In genomic region chr4:154934800-154935199, GRCm38 (mm10) we compare ENCODE assay signal across 20 mouse cellular contexts. TPM values are rescaled to one million over a fixed set of nuclear protein-coding genes. Genes with fewer than 3 reads are reported as not detected.
DNase-seq lines count a peak whose midpoint lies in the region; ATAC-seq and TF ChIP-seq lines count a peak whose summit lies in the region.
"Had no signal": no experiment of that assay in that cellular context is flagged by ENCODE, and none has a peak within 500 bp of the region (broad histone marks: within the 10 kb centered on the region; RNA-seq: fewer than 3 reads in every experiment).

No protein-coding gene starts in this region.

- DNase-seq in liver, embryonic 11.5 days (ENCODE audit: low spot score), result no peak
- peak; percentile 21 for DNase-seq in naive thymus-derived CD4-positive, alpha-beta T cell, adult 2 months (ENCODE audit: low read depth)
- no peak for DNase-seq in gastrocnemius, adult 8-10 months (ENCODE audit: low spot score in 2 of 2)
- DNase-seq in midbrain, postnatal 0 days (ENCODE audit: low spot score), result no peak
- DNase-seq: adrenal gland, postnatal 10 days; B cell, adult 2 months; cerebellum, adult 2 months; cerebellum, postnatal 10 days; gastrocnemius, postnatal 10 days; heart, postnatal 36 days had no signal

- ATAC-seq in liver, embryonic 16.5 days (ENCODE audit: low read depth), result 0 out of 2 replicates have a peak, but pooled peaks have one; percentile 14
- no peak for ATAC-seq in liver, embryonic 11.5 days (replicated peaks; ENCODE audit: low FRiP score)
- no peak for ATAC-seq in midbrain, postnatal 0 days (ENCODE audit: low FRiP score)
- ATAC-seq: CD4-positive, CD25-positive, alpha-beta regulatory T cell, adult 4 months; forebrain, embryonic 15.5 days had no signal

- 83% methylated on average over 2 of the region's 2 CpGs for WGBS in liver, embryonic 16.5 days (ENCODE audit: insufficient replicate concordance)
- WGBS in liver, embryonic 11.5 days, result 76% methylated on average over 2 of the region's 2 CpGs
- 49% methylated on average over 2 of the region's 2 CpGs for WGBS in bone marrow, adult 2 months
- 95% methylated on average over 2 of the region's 2 CpGs for WGBS in midbrain, postnatal 0 days

- H3K27ac ChIP-seq in liver, embryonic 16.5 days (ENCODE audit: low read length), result peak overlapping the region; percentile 34; the same call in 1 of the 2 replicates
- H3K27ac ChIP-seq in liver, embryonic 11.5 days (ENCODE audit: low read depth, low read length), result no peak overlapping the region
- H3K27ac ChIP-seq in bone marrow, adult 2 months (ENCODE audit: control insufficient read depth, insufficient read depth, low read depth, low read length, poor library complexity), result peak overlapping the region; percentile 7; the same call in 1 of the 2 replicates
- H3K27ac ChIP-seq in brown adipose tissue, adult 24 weeks (replicated peaks; ENCODE audit: low read depth, low read length), result 0 out of 2 replicates have a peak overlapping the region, but pooled peaks have one; percentile 34
- no peak overlapping the region for H3K27ac ChIP-seq in midbrain, postnatal 0 days (ENCODE audit: low read depth, low read length)
- H3K27ac ChIP-seq: embryonic facial prominence, embryonic 10.5 days; forebrain, embryonic 15.5 days; heart, embryonic 13.5 days; hindbrain, embryonic 15.5 days had no signal

- H3K9me3 ChIP-seq in liver, embryonic 16.5 days (replicated peaks; ENCODE audit: control insufficient read depth, low read length), result no peaks in the 10 kb centered on the region
- no peaks in the 10 kb centered on the region for H3K9me3 ChIP-seq in liver, embryonic 11.5 days (ENCODE audit: control insufficient read depth, low read length)
- no peaks in the 10 kb centered on the region for H3K9me3 ChIP-seq in midbrain, postnatal 0 days (ENCODE audit: low read length)
- H3K9me3 ChIP-seq: embryonic facial prominence, embryonic 10.5 days; forebrain, embryonic 15.5 days; G1E; heart, embryonic 13.5 days; hindbrain, embryonic 15.5 days had no signal

- no peak for TF ChIP-seq POLR2A in bone marrow, adult 2 months (IDR thresholded peaks at IDR 0.05; ENCODE audit: borderline replicate concordance, control insufficient read depth, low read depth, low read length)

- no peaks in the 10 kb centered on the region for H3K27me3 ChIP-seq in liver, embryonic 16.5 days (ENCODE audit: control insufficient read depth, insufficient read depth, low read depth, low read length)
- no peaks in the 10 kb centered on the region; the same call in 1 of the 2 replicates for H3K27me3 ChIP-seq in liver, embryonic 11.5 days (replicated peaks; ENCODE audit: control insufficient read depth, insufficient read depth, low read length)
- H3K27me3 ChIP-seq in midbrain, postnatal 0 days (ENCODE audit: insufficient read depth, low read length), result no peaks in the 10 kb centered on the region
- H3K27me3 ChIP-seq: forebrain, embryonic 15.5 days; hindbrain, embryonic 15.5 days had no signal

- H3K36me3 ChIP-seq in liver, embryonic 16.5 days (ENCODE audit: control insufficient read depth, insufficient read depth), result no peaks in the 10 kb centered on the region
- H3K36me3 ChIP-seq in liver, embryonic 11.5 days (ENCODE audit: control insufficient read depth, insufficient read depth, low read length), result no peaks in the 10 kb centered on the region
- H3K36me3 ChIP-seq in midbrain, postnatal 0 days (ENCODE audit: insufficient read depth, low read length), result no peaks in the 10 kb centered on the region
- H3K36me3 ChIP-seq: embryonic facial prominence, embryonic 10.5 days; forebrain, embryonic 15.5 days; G1E; heart, embryonic 13.5 days; hindbrain, embryonic 15.5 days had no signal

- no peak overlapping the region for H3K9ac ChIP-seq in liver, embryonic 16.5 days (ENCODE audit: low read depth, low read length)
- H3K9ac ChIP-seq in liver, embryonic 11.5 days (ENCODE audit: low read depth, low read length), result no peak overlapping the region
- H3K9ac ChIP-seq in midbrain, postnatal 0 days (replicated peaks; ENCODE audit: low read length, poor library complexity, severe bottlenecking), result no peak overlapping the region
- H3K9ac ChIP-seq: forebrain, embryonic 15.5 days; heart, embryonic 13.5 days; hindbrain, embryonic 15.5 days had no signal

- peaks cover 11% of the 10 kb centered on the region for H3K4me1 ChIP-seq in liver, embryonic 16.5 days (ENCODE audit: control insufficient read depth, low read depth, low read length)
- peaks cover 4% of the 10 kb centered on the region for H3K4me1 ChIP-seq in liver, embryonic 11.5 days (replicated peaks; ENCODE audit: control insufficient read depth, insufficient read depth, low read length)
- peaks cover 21% of the 10 kb centered on the region for H3K4me1 ChIP-seq in bone marrow, adult 2 months (ENCODE audit: control insufficient read depth, insufficient read depth, low read length)
- H3K4me1 ChIP-seq in brown adipose tissue, adult 24 weeks (ENCODE audit: control insufficient read depth, insufficient read depth, insufficient read length, low read length), result peaks cover 14% of the 10 kb centered on the region
- no peaks in the 10 kb centered on the region for H3K4me1 ChIP-seq in midbrain, postnatal 0 days (ENCODE audit: insufficient read depth, low read length)
- H3K4me1 ChIP-seq: forebrain, embryonic 15.5 days; heart, embryonic 13.5 days; hindbrain, embryonic 15.5 days had no signal

- no peak for TF ChIP-seq CTCF in bone marrow, adult 2 months (IDR thresholded peaks at IDR 0.05; ENCODE audit: control insufficient read depth, insufficient read depth, low read length)
- no peak for TF ChIP-seq CTCF in midbrain, postnatal 0 days (IDR thresholded peaks at IDR 0.05)

- H3K4me2 ChIP-seq in liver, embryonic 16.5 days (ENCODE audit: low read depth, low read length), result no peak overlapping the region
- no peak overlapping the region for H3K4me2 ChIP-seq in liver, embryonic 11.5 days
- no peak overlapping the region for H3K4me2 ChIP-seq in midbrain, postnatal 0 days (ENCODE audit: low read depth, low read length, poor library complexity, severe bottlenecking)
- H3K4me2 ChIP-seq: forebrain, embryonic 15.5 days; heart, embryonic 13.5 days; hindbrain, embryonic 15.5 days had no signal

- no peak overlapping the region for H3K4me3 ChIP-seq in liver, embryonic 16.5 days (ENCODE audit: low read depth, low read length)
- H3K4me3 ChIP-seq in liver, embryonic 11.5 days (ENCODE audit: low read depth, low read length), result no peak overlapping the region
- no peak overlapping the region for H3K4me3 ChIP-seq in bone marrow, adult 2 months (replicated peaks; ENCODE audit: control insufficient read depth, low read depth, low read length)
- H3K4me3 ChIP-seq in brown adipose tissue, adult 24 weeks (ENCODE audit: insufficient read depth, low read depth, low read length), result no peak overlapping the region
- H3K4me3 ChIP-seq in midbrain, postnatal 0 days (ENCODE audit: low read depth, low read length), result no peak overlapping the region
- H3K4me3 ChIP-seq: embryonic facial prominence, embryonic 10.5 days; forebrain, embryonic 15.5 days; heart, embryonic 13.5 days; hindbrain, embryonic 15.5 days had no signal

RNA-seq across cellular contexts. Expression of gene Tnfrsf14, which starts 6.4 kb away (rescaled TPM):
- polyA plus RNA-seq in liver, embryonic 16.5 days (2015; fragmentation: Nextera tagmentation; extraction: Ambion mirVana), result 54.3 and 59.8 TPM in 2 replicates
- 23.1 and 24.4 TPM in 2 replicates for polyA plus RNA-seq in liver, embryonic 11.5 days (2014; fragmentation: Nextera tagmentation; extraction: Ambion mirVana)
- polyA plus RNA-seq in bone marrow, adult 2 months (2011; ENCODE audit: insufficient read depth, insufficient read length, low replicate concordance, missing spikeins), result 155 and 183 TPM in 2 replicates
- polyA plus RNA-seq in brown adipose tissue, adult 24 weeks (2012; ENCODE audit: insufficient read depth, insufficient read length, missing spikeins), result 2.1 and 4.6 TPM in 2 replicates
- total RNA-seq in gastrocnemius, adult 8-10 months (2022), result 1 to 10 TPM; 1.2 to 3.5 (median 1.9) TPM
- total RNA-seq in midbrain, postnatal 0 days (2014; rRNA removed), result 1.1 and 2.3 TPM in 2 replicates
- polyA plus RNA-seq in midbrain, postnatal 0 days (2015; fragmentation: Nextera tagmentation; extraction: Ambion mirVana), result not detected in 2 replicates
- polyA plus RNA-seq: forebrain, embryonic 15.5 days had no signal

RNA-seq across cellular contexts. Expression of gene Hes5, which starts 25.9 kb away (rescaled TPM):
- 0.11 and 0.13 TPM in 2 replicates for polyA plus RNA-seq in liver, embryonic 16.5 days (2015; fragmentation: Nextera tagmentation; extraction: Ambion mirVana)
- 0.63 TPM in 1 of 2 replicates, not detected in the other for polyA plus RNA-seq in liver, embryonic 11.5 days (2014; fragmentation: Nextera tagmentation; extraction: Ambion mirVana)
- polyA plus RNA-seq in bone marrow, adult 2 months (2011; ENCODE audit: insufficient read depth, insufficient read length, low replicate concordance, missing spikeins), result not detected in 2 replicates
- polyA plus RNA-seq in brown adipose tissue, adult 24 weeks (2012; ENCODE audit: insufficient read depth, insufficient read length, missing spikeins), result not detected in 2 replicates
- total RNA-seq in gastrocnemius, adult 8-10 months (2022), result not detected
- 111 and 115 TPM in 2 replicates for total RNA-seq in midbrain, postnatal 0 days (2014; rRNA removed)
- polyA plus RNA-seq in midbrain, postnatal 0 days (2015; fragmentation: Nextera tagmentation; extraction: Ambion mirVana), result 165 and 180 TPM in 2 replicates
- total RNA-seq: G1E; heart, postnatal 36 days had no signal
- polyA plus RNA-seq: G1E; heart, postnatal 0 days had no signal

RNA-seq across cellular contexts. Expression of gene Pank4, which starts 29.1 kb away (rescaled TPM):
- 20.7 and 23.3 TPM in 2 replicates for polyA plus RNA-seq in liver, embryonic 16.5 days (2015; fragmentation: Nextera tagmentation; extraction: Ambion mirVana)
- polyA plus RNA-seq in liver, embryonic 11.5 days (2014; fragmentation: Nextera tagmentation; extraction: Ambion mirVana), result 44.2 and 47.2 TPM in 2 replicates
- polyA plus RNA-seq in bone marrow, adult 2 months (2011; ENCODE audit: insufficient read depth, insufficient read length, low replicate concordance, missing spikeins), result 29.7 and 30.3 TPM in 2 replicates
- 11.0 and 18.7 TPM in 2 replicates for polyA plus RNA-seq in brown adipose tissue, adult 24 weeks (2012; ENCODE audit: insufficient read depth, insufficient read length, missing spikeins)
- total RNA-seq in gastrocnemius, adult 8-10 months (2022), result 10 to 100 TPM; 28.2 to 31.7 (median 31.5) TPM
- 36.7 and 39.8 TPM in 2 replicates for total RNA-seq in midbrain, postnatal 0 days (2014; rRNA removed)
- 27.3 and 28.8 TPM in 2 replicates for polyA plus RNA-seq in midbrain, postnatal 0 days (2015; fragmentation: Nextera tagmentation; extraction: Ambion mirVana)

RNA-seq across cellular contexts. Expression of gene Fam213b, which starts 35.9 kb away (rescaled TPM):
- 7.4 and 8.5 TPM in 2 replicates for polyA plus RNA-seq in liver, embryonic 16.5 days (2015; fragmentation: Nextera tagmentation; extraction: Ambion mirVana)
- 17.4 and 20.1 TPM in 2 replicates for polyA plus RNA-seq in liver, embryonic 11.5 days (2014; fragmentation: Nextera tagmentation; extraction: Ambion mirVana)
- 16.6 and 32.5 TPM in 2 replicates for polyA plus RNA-seq in bone marrow, adult 2 months (2011; ENCODE audit: insufficient read depth, insufficient read length, low replicate concordance, missing spikeins)
- 22.6 and 33.5 TPM in 2 replicates for polyA plus RNA-seq in brown adipose tissue, adult 24 weeks (2012; ENCODE audit: insufficient read depth, insufficient read length, missing spikeins)
- total RNA-seq in gastrocnemius, adult 8-10 months (2022), result 10 to 100 TPM; 84.8 to 99.7 (median 97.8) TPM
- total RNA-seq in midbrain, postnatal 0 days (2014; rRNA removed), result 34.9 and 36.6 TPM in 2 replicates
- polyA plus RNA-seq in midbrain, postnatal 0 days (2015; fragmentation: Nextera tagmentation; extraction: Ambion mirVana), result 73.3 and 90.9 TPM in 2 replicates
- total RNA-seq: G1E had no signal
- polyA plus RNA-seq: G1E had no signal

Comparison
In these comparisons a context has a peak if more than half of its experiments do, and no peak if none do; other contexts are left out.
1. H3K27ac ChIP-seq: peak in liver, embryonic 16.5 days (single experiment), bone marrow, adult 2 months (single experiment) and brown adipose tissue, adult 24 weeks (single experiment); none in liver, embryonic 11.5 days (single experiment) and midbrain, postnatal 0 days (single experiment).
2. RNA of gene Hes5, which starts 25.9 kb away (polyA plus RNA-seq): 165 to 180 TPM in midbrain, postnatal 0 days; not detected in bone marrow, adult 2 months, 0.63 TPM in liver, embryonic 11.5 days, 0.11 to 0.13 TPM in liver, embryonic 16.5 days and not detected in brown adipose tissue, adult 24 weeks; every median in the first group is over 10 times any median in the second.